Mouse (Mus musculus) ZHBTc4 (cell line): ENCODE measurements around the gene Kif1b.
"Not testable (repeated sequence)": the region's sequence is repeated elsewhere in the genome, so short reads cannot be mapped to it uniquely, and the experiment has no call there.

Source experiments
- DNase-seq: peaks from one replicate; pipeline ENCODE4 v3.0.0-alpha.2; 2011; ENCODE audit warnings: low read depth, low spot score

The Kif1b gene

DNA sequence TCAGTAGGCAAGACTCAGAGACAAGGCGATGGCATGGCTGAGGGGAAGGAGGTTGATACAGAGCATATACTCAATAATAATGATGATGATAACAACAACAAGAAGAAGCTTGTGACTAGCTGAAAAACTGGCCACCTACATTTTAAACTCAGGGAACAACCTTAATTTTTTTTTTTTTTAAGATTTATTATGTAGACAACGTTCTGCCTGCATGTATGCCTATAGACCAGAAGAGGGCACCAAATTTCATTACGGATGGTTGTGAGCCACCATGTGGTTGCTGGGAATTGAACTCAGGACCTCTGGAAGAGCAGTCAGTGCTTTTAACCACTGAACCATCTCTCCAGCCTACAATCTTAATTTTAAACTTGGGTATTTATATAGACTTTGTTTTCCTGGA, 84.0 kb downstream of the Kif1b start:
- DNase-seq, result peak; percentile 16

- no peak for DNase-seq
Measured at GRCm38 (mm10) chr4:149220481-149220880, 87.0 kb downstream of the Kif1b start.

- peak; percentile 55 for DNase-seq
Measured at GRCm38 (mm10) chr4:149220042-149220473, 87.4 kb downstream of the Kif1b start.

- peak; percentile 27 for DNase-seq
Measured at GRCm38 (mm10) chr4:149219401-149220041, 88.0 kb downstream of the Kif1b start.

- no peak for DNase-seq
Measured at GRCm38 (mm10) chr4:149218476-149218875, 89.0 kb downstream of the Kif1b start.

- DNase-seq, result no peak
Measured at GRCm38 (mm10) chr4:149215982-149216381, 91.5 kb downstream of the Kif1b start.

DNA sequence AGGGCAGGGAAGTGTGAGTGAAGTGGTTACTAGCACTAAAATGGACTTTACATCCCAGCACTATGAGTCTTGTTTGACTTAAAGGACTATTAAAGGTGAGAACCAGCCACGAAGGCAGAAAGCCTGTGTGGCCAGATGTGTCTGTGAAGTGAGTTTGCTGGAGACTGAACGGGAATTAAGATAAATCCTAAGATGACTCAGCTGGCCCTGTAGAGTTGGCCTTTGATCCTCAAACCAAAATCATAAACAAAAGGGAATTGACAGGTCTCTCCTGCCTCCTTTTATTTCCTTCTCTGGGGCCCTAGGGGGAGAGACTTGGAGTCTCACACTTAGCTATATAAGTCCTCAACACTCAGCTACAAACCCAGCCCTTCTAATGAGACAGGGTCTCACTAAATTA, 92.1 kb downstream of the Kif1b start:
- no peak for DNase-seq

DNA sequence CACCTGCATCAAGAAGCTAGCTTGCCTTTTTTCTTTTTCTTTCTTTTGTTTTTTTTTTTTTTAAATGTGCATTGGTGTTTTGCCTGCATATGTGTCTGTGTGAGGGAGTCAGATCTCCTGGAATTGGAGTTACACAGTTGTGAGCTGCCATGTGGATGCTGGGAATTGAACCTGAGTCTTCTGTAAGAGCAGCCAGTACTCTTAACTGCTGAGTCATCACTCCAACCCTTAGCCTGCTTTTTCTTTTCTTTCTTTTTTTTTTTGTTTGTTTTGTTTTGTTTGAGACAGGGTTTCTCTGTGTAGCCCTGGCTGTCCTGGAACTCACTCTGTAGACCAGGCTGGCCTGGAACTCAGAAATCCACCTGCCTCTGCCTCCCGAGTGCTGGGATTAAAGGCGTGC, 93.0 kb downstream of the Kif1b start:
- DNase-seq, result not testable (repeated sequence)

DNA sequence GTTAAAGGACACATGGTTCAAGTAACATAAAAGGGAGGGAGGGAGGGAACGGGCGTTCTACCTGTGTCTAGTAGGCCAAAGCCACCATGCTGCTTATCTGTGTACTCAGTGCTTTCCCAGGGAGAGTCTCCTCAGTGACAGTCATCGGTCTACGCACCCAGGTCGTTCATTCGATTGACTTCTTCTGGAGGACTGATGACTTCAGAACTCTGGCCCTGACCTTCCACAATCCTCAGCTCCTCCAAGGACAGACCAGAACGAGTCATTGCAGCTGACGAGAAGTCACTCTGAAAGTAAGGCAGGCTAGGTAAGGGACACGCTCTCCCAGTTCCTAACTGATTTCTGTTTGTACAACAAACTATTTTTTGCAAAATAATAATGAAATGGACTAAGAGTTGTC, 94.0 kb downstream of the Kif1b start:
- DNase-seq, result no peak

DNA sequence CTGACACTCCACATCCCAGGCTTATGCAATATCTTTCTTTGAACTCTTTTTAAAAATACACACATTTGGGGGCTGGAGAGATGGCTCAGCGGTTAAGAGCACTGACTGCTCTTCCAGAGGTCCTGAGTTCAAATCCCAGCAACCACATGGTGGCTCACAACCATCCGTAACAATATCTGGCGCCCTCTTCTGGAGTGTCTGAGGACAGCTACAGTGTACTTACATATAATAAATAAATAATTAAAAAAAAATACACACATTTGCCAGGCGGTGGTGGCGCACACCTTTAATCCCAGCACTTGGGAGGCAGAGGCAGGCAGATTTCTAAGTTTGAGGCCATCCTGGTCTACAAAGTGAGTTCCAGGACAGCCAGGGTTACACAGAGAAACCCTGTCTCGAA, 96.1 kb downstream of the Kif1b start:
- DNase-seq, result not testable (repeated sequence)

- DNase-seq, result no peak
Measured at GRCm38 (mm10) chr4:149202467-149202866, 105.0 kb downstream of the Kif1b start.

DNA sequence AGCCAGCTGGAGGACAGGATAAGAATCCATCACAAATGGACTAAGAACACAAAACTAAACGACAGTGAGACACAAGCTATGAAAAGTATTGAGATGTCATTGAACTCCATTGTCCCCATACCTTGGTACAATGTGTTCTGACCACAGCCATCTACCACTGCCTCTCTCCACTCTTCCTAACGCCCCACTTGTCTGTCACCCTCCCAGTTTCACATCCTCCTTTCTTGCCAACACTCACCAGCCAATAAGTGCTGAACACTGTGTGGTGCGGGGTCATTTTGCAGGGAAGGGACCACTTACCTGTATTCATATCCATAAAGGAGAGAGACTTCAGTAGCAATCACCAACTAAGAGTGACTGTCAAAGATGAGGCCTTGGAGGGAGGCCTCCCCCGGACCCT, 106.4 kb downstream of the Kif1b start:
- no peak for DNase-seq

DNA sequence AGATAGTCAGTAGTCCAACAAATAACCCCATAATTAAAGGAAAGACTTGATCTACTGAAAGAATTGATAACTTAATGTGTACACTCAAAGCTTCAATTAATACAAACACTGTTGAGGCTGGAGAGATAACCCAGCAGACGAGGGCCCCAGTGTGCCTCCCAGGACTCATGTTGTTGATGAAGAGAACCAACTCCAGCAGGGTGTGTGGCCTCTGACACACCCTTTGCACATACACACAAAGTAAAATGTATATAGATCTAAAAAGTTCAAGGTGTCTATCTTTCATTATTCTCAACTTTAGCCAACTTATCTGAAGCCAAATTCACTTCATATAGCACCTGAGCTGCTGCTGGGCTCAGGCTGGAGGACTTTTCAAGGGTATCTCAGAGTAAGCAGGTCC, 110.3 kb downstream of the Kif1b start:
- no peak for DNase-seq

GRCm38 (mm10) chr4:149191103-149191502, 116.4 kb downstream of the Kif1b start:
- DNase-seq, result no peak

GRCm38 (mm10) chr4:149188563-149188962, 118.9 kb downstream of the Kif1b start:
- no peak for DNase-seq

DNA sequence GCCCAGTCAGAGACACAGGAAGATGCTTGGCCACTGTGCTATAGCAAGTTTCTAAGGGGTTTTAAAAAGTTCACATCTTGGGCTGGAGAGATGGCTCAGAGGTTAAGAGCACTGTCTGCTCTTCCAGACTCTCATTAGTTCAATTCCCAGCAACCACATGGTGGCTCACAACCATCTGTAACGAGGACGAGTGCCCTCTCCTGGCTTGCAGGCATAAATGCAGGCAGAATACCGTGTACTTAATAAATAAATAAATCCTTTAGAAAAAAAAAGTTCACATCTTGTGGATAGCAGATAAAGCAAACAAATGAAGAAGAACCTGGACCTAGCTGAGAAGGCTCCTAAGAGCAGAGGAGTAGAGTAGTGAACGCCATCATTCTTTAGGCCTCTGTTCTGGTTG, 124.7 kb downstream of the Kif1b start:
- peak; percentile 83 for DNase-seq

DNA sequence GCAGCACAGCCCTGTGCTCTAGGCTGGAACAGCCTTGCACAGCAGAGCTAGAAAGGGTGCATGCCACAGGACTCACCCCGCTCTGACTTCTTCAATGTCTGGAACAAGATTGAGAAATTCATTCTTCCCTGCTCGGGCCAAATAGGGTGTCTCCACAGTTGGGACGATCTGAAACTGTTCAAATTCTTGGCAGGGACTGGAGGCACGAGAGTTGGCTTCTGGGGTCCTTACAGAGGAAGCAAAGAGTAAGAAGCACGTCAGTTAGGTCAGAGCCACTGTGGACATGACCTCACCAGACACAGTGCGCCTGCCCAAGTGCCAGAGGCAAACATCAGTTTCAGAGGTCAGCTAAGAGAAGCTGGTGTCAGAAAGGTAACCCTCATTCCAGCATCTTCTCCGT, 125.3 kb downstream of the Kif1b start:
- no peak for DNase-seq

GRCm38 (mm10) chr4:149179573-149179972, 127.9 kb downstream of the Kif1b start:
- DNase-seq, result no peak

GRCm38 (mm10) chr4:149179160-149179559, 128.3 kb downstream of the Kif1b start:
- DNase-seq, result no peak

DNA sequence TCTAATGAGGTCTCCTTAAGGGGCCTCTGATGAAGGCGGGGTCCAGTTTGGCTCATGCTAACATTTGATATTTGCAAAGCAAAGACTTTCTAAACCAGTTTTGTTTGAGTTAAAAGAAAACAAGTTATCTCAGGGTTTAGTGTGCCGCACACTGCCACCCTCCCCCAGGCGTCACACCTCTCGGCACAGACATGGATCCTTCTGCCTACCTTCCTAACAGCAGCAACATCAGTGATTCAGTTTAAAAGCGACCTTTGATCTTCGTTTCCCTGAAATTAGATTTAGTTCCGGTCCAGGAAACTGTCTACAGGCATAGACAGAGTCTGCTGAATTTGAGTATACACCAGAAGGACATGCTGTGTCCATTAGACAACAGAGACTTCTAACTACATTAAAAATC, 129.2 kb downstream of the Kif1b start:
- no peak for DNase-seq

DNA sequence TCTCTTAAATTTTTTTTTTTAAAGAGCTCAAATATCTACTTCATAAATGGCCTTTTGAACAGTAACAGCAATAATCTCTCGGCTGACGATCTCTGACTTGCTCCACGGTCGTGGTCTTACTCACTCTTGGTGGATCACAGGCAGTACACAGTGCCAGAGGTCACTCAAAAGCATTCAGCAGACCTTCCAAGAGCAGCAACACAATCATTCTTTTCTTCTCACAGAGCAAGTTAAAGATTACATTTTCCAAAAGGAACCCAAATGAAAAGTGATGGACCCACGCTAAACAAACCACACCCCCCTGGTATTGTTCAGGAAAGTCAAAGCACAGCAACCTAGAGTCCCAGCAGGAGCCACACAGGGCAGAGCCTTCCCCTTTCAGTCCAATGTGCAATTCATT, 130.4 kb downstream of the Kif1b start:
- no peak for DNase-seq

DNA sequence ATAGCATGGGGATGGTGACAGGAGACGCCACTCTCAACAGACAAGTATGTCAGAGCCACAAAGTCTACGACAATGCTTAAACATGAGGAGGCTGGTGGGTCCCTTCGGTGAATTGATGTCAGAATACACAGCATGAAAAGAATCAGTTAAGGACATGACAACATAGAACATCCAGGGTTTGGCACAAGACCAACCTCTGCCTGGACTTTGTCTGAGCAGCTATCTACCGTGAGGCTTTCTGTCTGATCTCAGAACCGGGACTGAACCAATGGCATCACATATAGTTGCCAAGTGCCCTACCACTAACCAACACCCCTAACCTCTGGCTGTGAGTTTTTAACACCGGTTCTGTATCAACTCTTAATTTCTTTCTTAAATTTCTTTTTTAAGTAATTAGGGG, 130.8 kb downstream of the Kif1b start:
- DNase-seq, result no peak

DNA sequence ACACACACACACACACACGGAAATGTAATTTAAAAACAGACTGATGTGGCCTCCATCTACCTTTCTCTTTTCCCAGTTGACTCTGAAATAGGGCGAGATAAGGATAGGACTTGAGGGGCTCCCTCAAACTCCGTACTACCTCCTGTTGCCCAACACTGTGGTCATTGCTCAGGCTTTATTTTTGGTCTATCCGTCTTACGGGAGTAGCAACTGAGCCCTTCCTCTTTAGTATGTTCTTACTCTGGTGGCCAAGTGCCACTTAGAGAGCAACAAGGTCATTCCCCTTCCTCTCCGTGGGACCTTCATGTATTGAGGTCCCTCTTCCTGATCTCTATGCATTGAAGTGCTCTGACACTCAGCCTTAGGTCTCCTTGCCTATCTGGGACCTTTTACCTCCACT, 133.8 kb downstream of the Kif1b start:
- DNase-seq, result no peak

DNA sequence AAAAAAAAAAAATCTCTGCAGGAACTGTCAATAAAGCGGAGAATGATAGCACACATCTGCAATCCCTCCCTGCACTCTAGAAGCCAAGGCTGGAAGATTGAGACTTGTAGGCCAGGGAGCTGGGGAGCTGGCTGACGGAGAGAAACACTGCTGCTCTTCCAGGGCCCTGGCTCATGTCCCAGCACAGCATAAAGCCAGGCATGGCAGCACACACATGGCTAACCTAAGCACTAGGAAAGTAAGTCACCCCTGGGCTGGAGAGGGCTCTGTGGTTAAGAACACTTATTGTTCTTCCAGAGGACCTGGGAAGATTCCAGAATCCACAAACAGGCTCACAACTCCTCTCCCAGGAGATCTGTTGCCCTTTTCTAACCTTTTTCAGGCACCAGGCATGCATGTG, 134.8 kb downstream of the Kif1b start:
- DNase-seq, result no peak
